Mouse (Mus musculus) kidney, adult 2 months (tissue): ENCODE measurements around the gene Mblac1. TPM values are rescaled to one million over a fixed set of nuclear protein-coding genes. Genes with fewer than 3 reads are reported as not detected.

ENCODE experiments used
- DNase-seq: peaks from one replicate; pipeline ENCODE4 v3.0.0; 2021
- H3K27ac ChIP-seq: fragments of 200-500 bp; 2 replicates; pipeline ENCODE4 v1.5.1; 2012; ENCODE audit warnings: low read depth, low read length, control low read depth, inconsistent platforms; ENCODE audit not compliant: insufficient read depth
- H3K27me3 ChIP-seq: fragments of 200-500 bp; replicated peaks from 2 replicates; pipeline ENCODE4 v1.6.1; 2012; ENCODE audit warnings: mild to moderate bottlenecking, moderate library complexity, low read length, inconsistent platforms; ENCODE audit not compliant: control insufficient read depth, insufficient read depth
- H3K36me3 ChIP-seq: fragments of 200-500 bp; 2 replicates; pipeline ENCODE4 v1.6.1; 2012; ENCODE audit warnings: mild to moderate bottlenecking, moderate library complexity, low read length, inconsistent platforms; ENCODE audit not compliant: control insufficient read depth, insufficient read depth
- H3K4me1 ChIP-seq: fragments of 200-500 bp; 2 replicates; pipeline ENCODE4 v1.6.1; 2011; ENCODE audit warnings: low read length; ENCODE audit not compliant: control insufficient read depth, insufficient read depth
- H3K4me3 ChIP-seq: fragments of 200-500 bp; 2 replicates; pipeline ENCODE4 v1.5.1; 2011; ENCODE audit warnings: mild to moderate bottlenecking, low read depth, low read length, control low read depth; ENCODE audit not compliant: insufficient read depth
- CTCF ChIP-seq: fragments of 200-500 bp; conservative IDR thresholded peaks from 2 replicates; pipeline ENCODE4 v1.5.1; 2011; ENCODE audit warnings: low read depth, mild to moderate bottlenecking, control low read depth, low read length, moderate library complexity, mixed read lengths; ENCODE audit not compliant: insufficient read depth, insufficient read length
- POLR2A ChIP-seq: fragments of 200-500 bp; IDR thresholded peaks from one replicate; pipeline ENCODE4 v1.6.1; 2011; ENCODE audit warnings: low read depth, low read length, control low read depth
- WGBS: fragments of 180-500 bp; shearing (Covaris S2); methylation state at CpG from one replicate; pipeline ENCODE4 v1.1.7; 2018; 5-methylcytosine and 5-hydroxymethylcytosine counted together
- polyA plus RNA-seq: library from polyadenylated mRNA; depleted of rRNA; stranded (reverse); fragments of >200 nt; gene quantifications from 2 replicates; pipeline ENCODE4 v1.2.3, GENCODE M21; 2012; rRNA removed

The Mblac1 gene
- polyA plus RNA-seq, 1 experiment: 3.6 TPM

DNA sequence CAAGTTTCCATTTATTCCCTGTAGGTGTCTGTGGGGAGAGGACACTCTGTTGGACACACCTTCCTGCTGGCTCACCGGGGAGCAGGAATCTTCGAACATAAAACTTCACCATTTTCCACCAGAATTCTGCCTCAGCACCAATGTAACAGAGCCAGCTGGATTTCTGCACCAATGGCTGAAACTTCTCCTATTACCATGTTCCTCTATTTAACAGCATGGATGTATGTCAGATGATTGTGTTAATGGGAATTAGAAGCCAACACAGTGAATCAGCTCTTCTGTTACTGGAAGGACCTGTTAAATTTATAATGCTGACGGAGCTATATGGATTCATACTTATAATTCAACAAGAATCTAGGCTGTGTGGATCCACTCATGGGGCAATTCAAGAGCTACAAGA is 35.4 kb downstream of the Mblac1 start:
- WGBS: 74% methylated on average over 3 of the region's 3 CpGs

DNA sequence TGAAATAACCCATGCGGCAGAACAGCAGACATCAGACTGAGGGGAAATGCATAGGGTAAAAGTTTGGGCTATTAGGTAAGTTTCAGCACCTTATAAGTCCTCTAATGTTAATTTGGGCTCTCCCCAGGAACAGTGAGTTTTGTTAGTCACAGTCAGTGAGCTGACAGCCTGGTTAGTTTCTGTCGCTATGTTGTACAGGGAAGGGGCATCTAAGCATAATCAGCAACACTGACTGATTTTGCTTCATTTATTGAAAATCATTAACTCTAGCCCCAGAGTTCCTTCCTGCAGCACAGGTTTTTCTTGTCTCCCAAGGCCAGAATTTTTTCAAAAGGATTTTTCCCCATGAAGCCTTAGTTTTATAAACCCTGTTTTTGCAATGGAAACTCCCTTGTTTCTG is 39.7 kb downstream of the Mblac1 start:
- Histone ChIP-seq H3K4me1 (no peaks in the 10 kb centered on the region; the same call in 1 of the 2 replicates), H3K27ac (peak overlapping the region; percentile 50), H3K4me3 (no peak overlapping the region), H3K27me3 (no peaks in the 10 kb centered on the region), H3K36me3 (no peaks in the 10 kb centered on the region)
- 39% methylated on average over 2 of the region's 2 CpGs for WGBS
- DNase-seq: peak; percentile 19
- no peak for TF ChIP-seq CTCF

More for the DNA sequence above, 35.4 kb downstream of the Mblac1 start:
- Histone ChIP-seq H3K36me3 (no peaks in the 10 kb centered on the region), H3K27me3 (no peaks in the 10 kb centered on the region), H3K27ac (no peak overlapping the region), H3K4me3 (no peak overlapping the region), H3K4me1 (no peaks in the 10 kb centered on the region; the same call in 1 of the 2 replicates)
- DNase-seq: no peak
- TF ChIP-seq CTCF (no peak), POLR2A (no peak)

DNA sequence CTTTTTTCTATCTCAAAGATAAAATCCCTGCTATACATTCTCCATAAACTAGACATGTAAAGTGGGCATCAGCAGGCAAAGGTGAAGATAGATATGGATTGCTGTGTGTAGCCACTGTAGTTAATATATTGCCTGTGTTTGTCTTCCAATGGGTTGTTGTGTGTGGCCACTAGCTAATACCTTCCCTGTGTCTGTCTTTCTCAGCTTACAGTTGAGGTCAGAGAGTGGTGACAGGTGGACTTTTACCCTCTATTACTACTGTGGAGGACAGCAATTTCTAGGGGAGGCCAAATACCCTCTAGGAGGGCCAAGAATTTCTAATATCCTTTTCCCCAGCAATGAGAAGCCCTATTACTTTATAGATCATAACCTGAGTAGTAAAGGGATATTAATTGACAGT is 40.1 kb downstream of the Mblac1 start:
- no peaks in the 10 kb centered on the region; the same call in 1 of the 2 replicates for H3K4me1 ChIP-seq
- no peak for DNase-seq
- peak overlapping the region; percentile 71 for H3K27ac ChIP-seq
- H3K36me3 ChIP-seq: no peaks in the 10 kb centered on the region
- H3K27me3 ChIP-seq: no peaks in the 10 kb centered on the region
- TF ChIP-seq CTCF (no peak), POLR2A (no peak)
- no peak overlapping the region for H3K4me3 ChIP-seq

DNA sequence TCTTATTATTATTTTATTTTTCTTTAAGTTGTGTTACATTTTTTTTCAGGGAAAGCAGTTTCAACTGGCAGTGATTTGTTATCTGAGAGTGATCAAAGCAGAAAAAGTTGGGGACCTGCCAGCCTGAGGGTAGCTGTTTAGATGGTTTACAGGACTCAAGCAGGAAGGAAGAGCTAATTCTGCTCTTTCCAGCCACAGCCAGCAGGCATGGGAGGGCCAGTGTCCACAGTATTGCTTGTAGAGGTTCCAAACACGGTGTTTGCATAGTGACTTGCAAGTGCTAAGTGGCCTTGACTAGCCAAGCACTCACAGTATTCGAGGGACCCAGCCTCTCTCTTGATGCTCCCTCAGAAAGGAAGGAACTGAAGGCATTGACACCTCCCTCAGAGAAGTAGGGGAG is 47.4 kb downstream of the Mblac1 start:
- 38% methylated on average over 2 of the region's 2 CpGs for WGBS
- DNase-seq: no peak
- Histone ChIP-seq H3K36me3 (no peaks in the 10 kb centered on the region), H3K4me3 (no peak overlapping the region), H3K4me1 (no peaks in the 10 kb centered on the region), H3K27ac (no peak overlapping the region), H3K27me3 (no peaks in the 10 kb centered on the region)
- TF ChIP-seq CTCF (no peak), POLR2A (no peak)

Other genes with a start within 250 kb of the Mblac1 start
- 0.05 and 0.20 TPM in 2 replicates for gene Gjc3, start 231.2 kb upstream of the Mblac1 start, polyA plus RNA-seq
- 5.1 and 5.3 TPM in 2 replicates for gene Azgp1, start 212.8 kb upstream of the Mblac1 start, polyA plus RNA-seq
- not detected in 2 replicates for gene Smok3a, start 173.1 kb upstream of the Mblac1 start, polyA plus RNA-seq
- gene Smok3b, start 172.9 kb upstream of the Mblac1 start, polyA plus RNA-seq: not detected in 2 replicates
- gene Smok3c, start 141.1 kb upstream of the Mblac1 start, polyA plus RNA-seq: not detected in 2 replicates
- 8.3 and 10.2 TPM in 2 replicates for gene Zkscan1, start 109.2 kb upstream of the Mblac1 start, polyA plus RNA-seq
- gene Zscan21, start 77.4 kb upstream of the Mblac1 start, polyA plus RNA-seq: 9.8 and 10.9 TPM in 2 replicates
- 3.4 and 4.4 TPM in 2 replicates for gene Zfp113, start 38.6 kb upstream of the Mblac1 start, polyA plus RNA-seq
- gene Cops6, start 33.2 kb upstream of the Mblac1 start, polyA plus RNA-seq: 141 and 144 TPM in 2 replicates
- gene Ap4m1, start 22.3 kb upstream of the Mblac1 start, polyA plus RNA-seq: 22.9 and 23.6 TPM in 2 replicates
- 15.5 and 16.5 TPM in 2 replicates for gene Mcm7, start 21.9 kb upstream of the Mblac1 start, polyA plus RNA-seq
- gene Taf6, start 6.9 kb upstream of the Mblac1 start, polyA plus RNA-seq: 52.6 and 56.3 TPM in 2 replicates
- gene Cnpy4, start 6.8 kb upstream of the Mblac1 start, polyA plus RNA-seq: 4.2 and 5.7 TPM in 2 replicates
- 0.26 and 0.33 TPM in 2 replicates for gene Nxpe5, start 31.6 kb downstream of the Mblac1 start, polyA plus RNA-seq
- gene Lamtor4, start 61.2 kb downstream of the Mblac1 start, polyA plus RNA-seq: 362 and 389 TPM in 2 replicates
- 28.5 and 35.1 TPM in 2 replicates for gene BC037034, start 69.7 kb downstream of the Mblac1 start, polyA plus RNA-seq
- 0.13 and 0.19 TPM in 2 replicates for gene Gal3st4, start 78.5 kb downstream of the Mblac1 start, polyA plus RNA-seq
- gene Gm43720, start 85.6 kb downstream of the Mblac1 start, polyA plus RNA-seq: not detected in 2 replicates
- gene Gpc2, start 85.7 kb downstream of the Mblac1 start, polyA plus RNA-seq: 1.2 and 1.5 TPM in 2 replicates
- gene Stag3, start 85.9 kb downstream of the Mblac1 start, polyA plus RNA-seq: 0.30 and 0.34 TPM in 2 replicates
- 0.11 and 0.33 TPM in 2 replicates for gene Pvrig, start 147.6 kb downstream of the Mblac1 start, polyA plus RNA-seq
- gene Zfp157, start 247.2 kb downstream of the Mblac1 start, polyA plus RNA-seq: 4.2 and 5.6 TPM in 2 replicates